In the genomic region with DNA sequence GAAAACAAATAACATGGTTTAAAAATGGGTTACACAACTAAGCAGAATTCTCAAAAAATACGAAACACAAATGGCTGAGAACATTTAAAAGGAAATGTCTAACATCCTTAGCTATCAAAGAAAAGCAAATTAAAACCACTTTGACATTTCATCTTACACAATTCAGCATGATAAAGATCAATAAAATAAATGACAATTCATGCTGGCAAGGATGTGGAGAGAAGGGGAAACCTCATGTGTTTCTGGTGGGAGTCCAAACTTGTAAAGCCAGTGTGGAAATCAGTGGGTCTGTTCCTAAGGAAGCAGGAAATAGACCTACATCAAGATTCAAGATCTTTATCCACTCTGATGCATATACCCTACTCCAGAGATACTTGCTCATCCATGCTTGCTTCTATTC, we compare ENCODE assay signal across 28 mouse cellular contexts.
"Had no signal": no experiment of that assay in that cellular context is flagged by ENCODE, and none has a peak within 500 bp of the region (broad histone marks: within the 10 kb centered on the region; RNA-seq: fewer than 3 reads in every experiment).

No protein-coding gene starts in this region.

- H3K36me3 ChIP-seq: embryonic facial prominence, embryonic 10.5 days; embryonic facial prominence, embryonic 12.5 days; embryonic facial prominence, embryonic 13.5 days; embryonic facial prominence, embryonic 15.5 days; forebrain, embryonic 10.5 days; forebrain, embryonic 12.5 days; forebrain, embryonic 15.5 days had no signal

- ATAC-seq: forebrain, embryonic 13.5 days; forebrain, embryonic 14.5 days; forebrain, embryonic 15.5 days; forebrain, embryonic 16.5 days; forebrain, postnatal 0 days had no signal

- H3K9ac ChIP-seq: embryonic facial prominence, embryonic 12.5 days; embryonic facial prominence, embryonic 13.5 days; embryonic facial prominence, embryonic 15.5 days; forebrain, embryonic 12.5 days; forebrain, embryonic 13.5 days; forebrain, embryonic 15.5 days; forebrain, postnatal 0 days had no signal

- H3K4me3 ChIP-seq: embryonic facial prominence, embryonic 10.5 days; embryonic facial prominence, embryonic 12.5 days; embryonic facial prominence, embryonic 13.5 days; embryonic facial prominence, embryonic 15.5 days; erythroblast, embryonic 14.5 days; forebrain, embryonic 10.5 days; forebrain, embryonic 12.5 days; forebrain, embryonic 13.5 days; forebrain, embryonic 15.5 days; gastrocnemius, adult 2 months; heart, adult 2 months had no signal

- H3K27me3 ChIP-seq: embryonic facial prominence, embryonic 12.5 days; embryonic facial prominence, embryonic 13.5 days; embryonic facial prominence, embryonic 15.5 days; forebrain, embryonic 12.5 days; forebrain, embryonic 13.5 days; forebrain, embryonic 15.5 days had no signal

- H3K4me1 ChIP-seq: forebrain, embryonic 10.5 days; forebrain, embryonic 12.5 days; forebrain, embryonic 13.5 days; forebrain, embryonic 15.5 days had no signal

- H3K9me3 ChIP-seq: embryonic facial prominence, embryonic 10.5 days; embryonic facial prominence, embryonic 12.5 days; embryonic facial prominence, embryonic 13.5 days; embryonic facial prominence, embryonic 15.5 days; forebrain, embryonic 10.5 days; forebrain, embryonic 12.5 days; forebrain, embryonic 13.5 days; forebrain, embryonic 15.5 days had no signal

- H3K27ac ChIP-seq: embryonic facial prominence, embryonic 10.5 days; embryonic facial prominence, embryonic 12.5 days; embryonic facial prominence, embryonic 13.5 days; embryonic facial prominence, embryonic 15.5 days; forebrain, embryonic 10.5 days; forebrain, embryonic 12.5 days; forebrain, embryonic 13.5 days; forebrain, embryonic 15.5 days; gastrocnemius, adult 2 months; heart, adult 2 months had no signal

- DNase-seq: cerebellum, adult 8-10 months; cerebellum, adult 9-10 months; cerebellum, adult 9-11 months; cerebellum, postnatal 10 days; cerebellum, postnatal 14 days; cerebellum, postnatal 25 days; cerebellum, postnatal 36 days; embryo, embryonic 11 days; forebrain, postnatal 0 days; gastrocnemius, adult 2 months; gastrocnemius, postnatal 10 days; gastrocnemius, postnatal 14 days; gastrocnemius, postnatal 25 days; gastrocnemius, postnatal 36 days; heart, adult 11 months; heart, adult 18-20 months; heart, adult 2 months had no signal

- H3K4me2 ChIP-seq: embryonic facial prominence, embryonic 12.5 days; embryonic facial prominence, embryonic 13.5 days; embryonic facial prominence, embryonic 15.5 days; forebrain, embryonic 12.5 days; forebrain, embryonic 13.5 days; forebrain, embryonic 15.5 days had no signal
